Mouse (Mus musculus) kidney, postnatal 0 days (tissue): ENCODE measurements around the gene Rassf1. TPM values are rescaled to one million over a fixed set of nuclear protein-coding genes. Genes with fewer than 3 reads are reported as not detected.

Experiments
- ATAC-seq: fragments of 200-750 bp; cut with Nextera tagmentation; replicated peaks from 2 replicates; pipeline ENCODE4 v1.8.0; 2017; ENCODE audit warnings: low read depth, moderate number of reproducible peaks, moderate TSS enrichment, moderate library complexity; ENCODE audit not compliant: low FRiP score
- DNase-seq: peaks from one replicate; pipeline ENCODE4 v3.0.0-alpha.2; 2016; ENCODE audit warnings: low spot score
- H3K27ac ChIP-seq: fragments of 300-500 bp; sonication (generic); 2 replicates; pipeline ENCODE4 v1.5.1; 2014; ENCODE audit warnings: mild to moderate bottlenecking
- H3K27me3 ChIP-seq: fragments of 300-500 bp; sonication (generic); 2 replicates; pipeline ENCODE4 v1.6.1; 2014; ENCODE audit warnings: low read length, mixed read lengths; ENCODE audit not compliant: insufficient read depth
- H3K36me3 ChIP-seq: fragments of 300-500 bp; sonication (generic); 2 replicates; pipeline ENCODE4 v1.6.1; 2014; ENCODE audit warnings: low read length, mixed read lengths; ENCODE audit not compliant: insufficient read depth
- H3K4me1 ChIP-seq: fragments of 300-500 bp; sonication (generic); replicated peaks from 2 replicates; pipeline ENCODE4 v1.6.1; 2014; ENCODE audit warnings: antibody characterized with exemption, low read length, mixed read lengths; ENCODE audit not compliant: insufficient read depth
- H3K4me2 ChIP-seq: fragments of 300-500 bp; sonication (generic); 2 replicates; pipeline ENCODE4 v1.6.1; 2014; ENCODE audit warnings: mild to moderate bottlenecking, low read length, moderate library complexity, mixed read lengths
- H3K4me3 ChIP-seq: fragments of 300-500 bp; sonication (generic); replicated peaks from 2 replicates; pipeline ENCODE4 v1.5.1; 2014; ENCODE audit warnings: low read depth, low read length
- H3K9ac ChIP-seq: fragments of 300-500 bp; sonication (generic); 2 replicates; pipeline ENCODE4 v1.6.1; 2014; ENCODE audit warnings: low read depth, low read length
- H3K9me3 ChIP-seq: fragments of 300-500 bp; sonication (generic); replicated peaks from 2 replicates; pipeline ENCODE4 v1.6.1; 2016; ENCODE audit warnings: low read length, inconsistent platforms, mixed read lengths
- CTCF ChIP-seq: IDR thresholded peaks from 2 replicates; pipeline ENCODE4 v1.5.1; 2016; ENCODE audit warnings: antibody characterized with exemption, low read depth, mild to moderate bottlenecking, moderate library complexity
- WGBS: fragments of 180-500 bp; shearing (Covaris S2); extraction: QIAGEN DNeasy Blood & Tissue Kit; methylation state at CpG from one replicate; pipeline ENCODE4 v1.1.7; 2014; 5-methylcytosine and 5-hydroxymethylcytosine counted together
- polyA plus RNA-seq: library from polyadenylated mRNA; unstranded; fragments of >200 nt; fragmentation: Nextera tagmentation; extraction: Ambion mirVana; gene quantifications from 2 replicates; pipeline ENCODE4 v1.2.1, GENCODE M21; 2015

Gene Rassf1
- polyA plus RNA-seq, 1 experiment from 2014 or later: 49.8 TPM

GRCm38 (mm10) chr9:107543299-107543698 is 8.1 kb upstream of the Rassf1 start:
- no peak for ATAC-seq
- 86% methylated on average over 11 of the region's 11 CpGs for WGBS
- Histone ChIP-seq H3K9me3 (no peaks in the 10 kb centered on the region), H3K36me3 (peaks cover 23% of the 10 kb centered on the region), H3K4me2 (peak overlapping the region; percentile 95; the same call in 1 of the 2 replicates), H3K4me3 (no peak overlapping the region), H3K27me3 (no peaks in the 10 kb centered on the region), H3K27ac (no peak overlapping the region), H3K9ac (0 out of 2 replicates have a peak overlapping the region, but pooled peaks have one; percentile 67), H3K4me1 (peaks cover 20% of the 10 kb centered on the region; the same call in 1 of the 2 replicates)
- no peak for TF ChIP-seq CTCF
- DNase-seq: no peak

DNA sequence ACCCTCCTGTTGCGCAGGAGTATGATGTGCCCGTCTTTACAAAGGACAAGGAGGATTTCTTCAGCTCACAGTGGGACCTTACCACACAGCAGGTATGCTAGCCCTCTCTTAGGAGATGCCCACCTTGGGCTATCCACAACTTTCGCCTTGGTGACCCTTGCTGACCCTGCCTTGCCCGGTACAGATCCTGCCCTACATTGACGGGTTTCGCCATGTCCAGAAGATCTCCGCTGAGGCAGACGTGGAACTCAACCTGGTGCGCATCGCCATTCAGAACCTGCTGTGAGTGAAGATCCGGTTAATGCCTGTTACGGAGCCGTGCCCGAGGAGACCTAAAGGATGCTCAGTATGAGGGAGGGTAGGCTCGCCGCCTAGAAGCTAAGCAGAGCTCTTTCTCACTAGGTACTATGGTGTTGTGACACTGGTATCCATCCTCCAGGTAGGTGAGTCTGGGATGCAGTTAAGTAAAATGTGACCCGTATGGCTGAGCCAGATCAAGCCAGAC is 7.1 kb upstream of the Rassf1 start:
- H3K27me3 ChIP-seq: no peaks in the 10 kb centered on the region
- H3K4me1 ChIP-seq: peaks cover 20% of the 10 kb centered on the region; the same call in 1 of the 2 replicates
- no peak overlapping the region for H3K27ac ChIP-seq
- DNase-seq: no peak
- no peak for ATAC-seq
- no peak overlapping the region for H3K4me2 ChIP-seq
- no peak for TF ChIP-seq CTCF
- peaks cover 13% of the 10 kb centered on the region; the same call in 1 of the 2 replicates for H3K36me3 ChIP-seq
- H3K9me3 ChIP-seq: no peaks in the 10 kb centered on the region
- no peak overlapping the region for H3K4me3 ChIP-seq
- WGBS: 95% methylated on average over 17 of the region's 17 CpGs
- no peak overlapping the region for H3K9ac ChIP-seq

DNA sequence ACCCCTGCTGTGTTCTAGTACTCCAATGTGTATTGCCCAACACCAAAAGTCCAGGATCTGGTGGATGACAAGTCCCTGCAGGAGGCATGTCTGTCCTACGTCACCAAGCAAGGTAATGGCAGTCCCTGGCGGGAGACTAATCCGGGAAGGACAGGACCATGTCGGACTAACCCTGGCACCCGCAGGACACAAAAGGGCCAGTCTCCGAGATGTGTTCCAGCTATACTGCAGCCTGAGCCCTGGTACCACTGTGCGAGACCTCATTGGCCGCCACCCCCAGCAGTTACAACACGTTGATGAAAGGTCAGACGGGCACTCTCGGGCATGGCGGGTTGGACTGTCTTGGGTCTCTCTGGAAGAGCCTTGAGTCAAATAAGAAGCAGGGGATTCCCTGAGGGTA is 6.6 kb upstream of the Rassf1 start:
- Histone ChIP-seq H3K36me3 (peaks cover 9% of the 10 kb centered on the region; the same call in 1 of the 2 replicates), H3K27ac (no peak overlapping the region), H3K4me3 (no peak overlapping the region), H3K9ac (no peak overlapping the region), H3K4me2 (no peak overlapping the region), H3K4me1 (peaks cover 20% of the 10 kb centered on the region; the same call in 1 of the 2 replicates), H3K27me3 (no peaks in the 10 kb centered on the region), H3K9me3 (no peaks in the 10 kb centered on the region)
- no peak for TF ChIP-seq CTCF
- 94% methylated on average over 12 of the region's 12 CpGs for WGBS
- ATAC-seq: no peak
- DNase-seq: no peak

GRCm38 (mm10) chr9:107545199-107545598 is 6.2 kb upstream of the Rassf1 start:
- Histone ChIP-seq H3K4me3 (no peak overlapping the region), H3K4me2 (no peak overlapping the region), H3K27ac (no peak overlapping the region), H3K9ac (no peak overlapping the region), H3K9me3 (no peaks in the 10 kb centered on the region), H3K4me1 (peaks cover 20% of the 10 kb centered on the region; the same call in 1 of the 2 replicates), H3K36me3 (0 out of 2 replicates have a peak, but pooled peaks cover 8% of the 10 kb centered on the region), H3K27me3 (no peaks in the 10 kb centered on the region)
- no peak for TF ChIP-seq CTCF
- ATAC-seq (no peak), DNase-seq (no peak)
- WGBS: 84% methylated on average over 10 of the region's 10 CpGs

DNA sequence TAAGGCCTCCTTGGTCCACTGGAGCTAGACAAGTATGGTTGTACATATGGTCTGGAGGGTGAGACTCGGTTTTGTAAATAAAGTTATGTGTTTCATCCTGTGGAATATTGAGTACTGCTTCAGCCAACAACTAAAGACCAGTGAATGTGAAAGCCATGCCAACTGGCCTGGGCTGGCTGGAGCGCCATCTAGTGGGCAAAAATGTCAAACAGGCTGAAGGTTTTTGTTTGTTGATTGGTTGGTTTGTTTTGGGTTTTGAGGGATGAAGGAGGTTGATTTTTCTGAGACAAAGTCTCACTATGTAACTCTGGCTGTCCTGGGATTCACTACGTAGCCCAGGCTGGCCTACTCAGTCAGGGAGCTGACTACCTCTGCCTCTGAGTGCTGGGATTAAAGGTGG is 5.8 kb upstream of the Rassf1 start:
- TF ChIP-seq CTCF: peak; percentile 96
- 11% methylated on average over 3 of the region's 3 CpGs for WGBS

GRCm38 (mm10) chr9:107547026-107547425 is 4.3 kb upstream of the Rassf1 start, which contains the start of gene Zmynd10:
Gene Zmynd10, plus strand, starts transcription at chr9:107547298.
- no peak within 1 kb of the TSS for H3K9ac ChIP-seq
- H3K27me3 ChIP-seq: no peaks in the 10 kb centered on the region
- DNase-seq (peak; percentile 95), ATAC-seq (peak; percentile 56)
- H3K36me3 ChIP-seq: 0 out of 2 replicates have a peak, but pooled peaks cover 8% of the 10 kb centered on the region
- WGBS: 2% methylated on average over 20 of the region's 20 CpGs
- no peak within 1 kb of the TSS; the same call in 1 of the 2 replicates for H3K4me3 ChIP-seq
- H3K4me1 ChIP-seq: peaks cover 26% of the 10 kb centered on the region
- peak within 1 kb of the TSS; percentile 53 for H3K4me2 ChIP-seq
- peak within 1 kb of the TSS; percentile 60; the same call in 1 of the 2 replicates for H3K27ac ChIP-seq
- no peaks in the 10 kb centered on the region for H3K9me3 ChIP-seq
- no peak for TF ChIP-seq CTCF

More for the DNA sequence above, 5.8 kb upstream of the Rassf1 start:
- no peak for ATAC-seq
- DNase-seq: peak; percentile 80
- Histone ChIP-seq H3K27me3 (no peaks in the 10 kb centered on the region), H3K36me3 (0 out of 2 replicates have a peak, but pooled peaks cover 8% of the 10 kb centered on the region), H3K4me3 (no peak overlapping the region), H3K9ac (no peak overlapping the region), H3K9me3 (no peaks in the 10 kb centered on the region), H3K4me1 (peaks cover 21% of the 10 kb centered on the region; the same call in 1 of the 2 replicates), H3K4me2 (no peak overlapping the region), H3K27ac (no peak overlapping the region)

GRCm38 (mm10) chr9:107547957-107548356 is 3.4 kb upstream of the Rassf1 start:
- Histone ChIP-seq H3K4me3 (no peak overlapping the region), H3K36me3 (0 out of 2 replicates have a peak, but pooled peaks cover 8% of the 10 kb centered on the region), H3K9ac (no peak overlapping the region), H3K27me3 (no peaks in the 10 kb centered on the region), H3K4me1 (peaks cover 32% of the 10 kb centered on the region), H3K4me2 (no peak overlapping the region), H3K9me3 (no peaks in the 10 kb centered on the region), H3K27ac (no peak overlapping the region)
- DNase-seq (no peak), ATAC-seq (no peak)
- WGBS: 79% methylated on average over 5 of the region's 5 CpGs
- TF ChIP-seq CTCF: no peak
